Mouse (Mus musculus) lung, embryonic 14.5 days (tissue): ENCODE measurements around the gene Osbpl8. TPM values are rescaled to one million over a fixed set of nuclear protein-coding genes. Genes with fewer than 3 reads are reported as not detected.

Experiments used
- ATAC-seq: fragments of 200-750 bp; cut with Nextera tagmentation; 2 replicates; pipeline ENCODE4 v1.8.0; 2017; ENCODE audit warnings: mild to moderate bottlenecking, moderate TSS enrichment, moderate library complexity; ENCODE audit not compliant: insufficient read depth
- DNase-seq: peaks from one replicate; pipeline ENCODE4 v3.0.0-alpha.2; 2015
- H3K27ac ChIP-seq: fragments of 300-500 bp; sonication (generic); 2 replicates; pipeline ENCODE4 v1.5.1; 2014; ENCODE audit warnings: low read depth, mild to moderate bottlenecking, moderate library complexity
- H3K27me3 ChIP-seq: fragments of 300-500 bp; sonication (generic); 2 replicates; pipeline ENCODE4 v1.6.1; 2014; ENCODE audit warnings: low read length, control low read depth; ENCODE audit not compliant: insufficient read depth
- H3K36me3 ChIP-seq: fragments of 300-500 bp; sonication (generic); 2 replicates; pipeline ENCODE4 v1.6.1; 2014; ENCODE audit warnings: control low read depth; ENCODE audit not compliant: insufficient read depth
- H3K4me1 ChIP-seq: fragments of 300-500 bp; sonication (generic); 2 replicates; pipeline ENCODE4 v1.6.1; 2014; ENCODE audit warnings: antibody characterized with exemption, control low read depth; ENCODE audit not compliant: insufficient read depth
- H3K4me2 ChIP-seq: fragments of 300-500 bp; sonication (generic); 2 replicates; pipeline ENCODE4 v1.6.1; 2014; ENCODE audit warnings: mild to moderate bottlenecking
- H3K4me3 ChIP-seq: fragments of 300-500 bp; sonication (generic); 2 replicates; pipeline ENCODE4 v1.5.1; 2014; ENCODE audit warnings: low read depth, low read length
- H3K9ac ChIP-seq: fragments of 300-500 bp; sonication (generic); 2 replicates; pipeline ENCODE4 v1.6.1; 2014
- H3K9me3 ChIP-seq: fragments of 300-500 bp; sonication (generic); 2 replicates; pipeline ENCODE4 v1.6.1; 2016; ENCODE audit warnings: low read depth, low read length, control low read depth
- CTCF ChIP-seq: IDR thresholded peaks from 2 replicates; pipeline ENCODE4 v1.5.1; 2016; ENCODE audit warnings: antibody characterized with exemption, low read depth
- WGBS: fragments of 180-500 bp; shearing (Covaris S2); extraction: QIAGEN DNeasy Blood & Tissue Kit; methylation state at CpG from one replicate; pipeline ENCODE4 v1.1.7; 2014; 5-methylcytosine and 5-hydroxymethylcytosine counted together
- polyA plus RNA-seq: library from polyadenylated mRNA; unstranded; fragments of >200 nt; fragmentation: Nextera tagmentation; extraction: Ambion mirVana; gene quantifications from 2 replicates; pipeline ENCODE4 v1.2.1, GENCODE M21; 2014

Gene Osbpl8
- polyA plus RNA-seq, result 9.6 and 10.8 TPM in 2 replicates

DNA sequence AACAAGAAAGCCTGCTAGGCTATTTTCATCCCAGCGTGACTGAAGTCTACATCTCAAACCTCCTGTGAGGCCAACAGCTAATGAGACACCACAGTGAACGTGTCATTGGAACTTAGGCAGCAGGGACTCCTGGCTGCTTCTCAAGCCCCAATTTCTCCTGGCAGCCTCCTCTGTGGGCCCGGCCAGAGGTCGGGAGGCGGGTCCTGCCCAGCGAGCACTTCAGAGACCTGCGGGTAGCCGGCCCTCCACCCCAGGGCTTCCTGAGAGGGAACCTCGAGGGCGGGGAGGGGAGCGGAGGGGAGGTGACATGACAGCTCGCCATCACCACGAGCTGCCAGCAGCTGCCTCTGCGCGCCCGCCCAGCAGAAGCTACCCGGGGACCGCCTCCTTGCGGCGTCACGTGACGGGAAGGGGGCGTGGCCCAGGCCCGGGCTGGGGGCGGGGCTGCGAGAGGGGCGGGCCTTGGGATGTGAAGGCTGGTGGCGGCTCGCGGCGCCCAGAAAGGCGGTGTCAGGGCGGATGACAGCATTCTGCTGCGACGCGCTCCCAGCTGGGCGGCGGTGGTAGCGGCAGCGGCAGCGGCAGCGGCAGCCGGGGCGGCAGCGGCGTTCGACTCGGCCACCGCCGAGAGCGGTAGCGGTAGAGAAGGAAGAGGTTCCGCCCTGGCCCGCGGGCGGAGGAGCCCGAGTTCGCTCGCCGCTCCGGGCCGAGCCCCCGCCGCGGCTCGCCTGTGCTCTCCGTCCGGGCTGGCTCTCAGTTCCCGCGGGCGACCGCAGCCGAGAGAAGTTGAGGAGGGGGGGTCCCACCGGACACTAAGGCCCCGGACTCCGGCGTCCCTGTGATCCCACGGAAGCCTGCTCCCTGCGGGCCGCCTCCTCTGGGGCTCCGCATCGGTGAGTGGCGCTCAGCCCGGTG lies at the start of gene Osbpl8:
TSS of gene Osbpl8 (plus strand) at position 449 of the 915 bp plus-strand sequence.
- H3K36me3 ChIP-seq, result no peaks in the 10 kb centered on the region
- H3K9me3 ChIP-seq, result no peaks in the 10 kb centered on the region
- H3K27ac ChIP-seq, result peak within 1 kb of the TSS; percentile 94
- peak within 1 kb of the TSS; percentile 76 for H3K4me2 ChIP-seq
- TF ChIP-seq CTCF, result 0 out of 2 replicates have a peak, but pooled peaks have one; percentile 13
- WGBS, result under 1% methylated on average over 70 of the region's 84 CpGs
- H3K4me3 ChIP-seq, result peak within 1 kb of the TSS; percentile 89
- DNase-seq, result peak; percentile 96
- H3K9ac ChIP-seq, result peak within 1 kb of the TSS; percentile 89
- ATAC-seq, result peak; percentile 97
- no peaks in the 10 kb centered on the region for H3K27me3 ChIP-seq
- H3K4me1 ChIP-seq, result no peaks in the 10 kb centered on the region

DNA sequence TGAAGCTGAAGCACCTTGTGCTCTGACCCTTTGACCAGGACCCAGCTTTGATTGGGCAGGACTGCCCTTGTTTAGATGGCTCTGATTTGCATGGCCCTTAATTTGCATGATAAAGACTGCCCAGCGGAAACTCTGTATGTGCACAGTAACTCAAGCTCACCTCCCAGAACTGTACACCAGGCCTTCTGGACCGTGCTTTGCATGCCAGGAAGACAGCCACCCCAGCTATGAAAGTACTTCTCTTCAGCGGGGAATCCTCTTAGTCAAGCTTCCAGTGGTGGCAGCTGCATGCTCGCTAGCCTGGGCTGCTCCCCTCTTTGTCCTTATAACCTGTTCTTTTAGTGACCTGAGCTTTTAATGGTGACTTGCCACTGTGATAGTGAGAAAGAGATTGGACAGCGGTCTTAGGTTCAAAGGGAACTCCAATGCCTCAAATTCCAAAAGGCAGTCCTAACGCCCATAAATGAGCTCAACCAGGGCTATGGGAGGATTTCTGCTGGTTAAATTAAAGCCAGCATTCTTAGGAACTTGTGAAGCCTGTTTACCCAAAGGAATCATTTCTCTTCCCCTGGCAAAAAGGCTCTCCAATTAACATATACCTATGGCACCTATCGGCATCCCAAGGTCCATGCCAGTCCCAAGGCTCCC lies 47.2 kb upstream of the Osbpl8 start:
- no peak for DNase-seq
- Histone ChIP-seq H3K27ac (no peak overlapping the region), H3K4me2 (no peak overlapping the region), H3K4me3 (no peak overlapping the region), H3K4me1 (no peaks in the 10 kb centered on the region), H3K9me3 (no peaks in the 10 kb centered on the region), H3K9ac (no peak overlapping the region), H3K36me3 (no peaks in the 10 kb centered on the region), H3K27me3 (no peaks in the 10 kb centered on the region)
- 66% methylated on average over 7 of the region's 7 CpGs for WGBS
- no peak for TF ChIP-seq CTCF
- ATAC-seq, result no peak

DNA sequence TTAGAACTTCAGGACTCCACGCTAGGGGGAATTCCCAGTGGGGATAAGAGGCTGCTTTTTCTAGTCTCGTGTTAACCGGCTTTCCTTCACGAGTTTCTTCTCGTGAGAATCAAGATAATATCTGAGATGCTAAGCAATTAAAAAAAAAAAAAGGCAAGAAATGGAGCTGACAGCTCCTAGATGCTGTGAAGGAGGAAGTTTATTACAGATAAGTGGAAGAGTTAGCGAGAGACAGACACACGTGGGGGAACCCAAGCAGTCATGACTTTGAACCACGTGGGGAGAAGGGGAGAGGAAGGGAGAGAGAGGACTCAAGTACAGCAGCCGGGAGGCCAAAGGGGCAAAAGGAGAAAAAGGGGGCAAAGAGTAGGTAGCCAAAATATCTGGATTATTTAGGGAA lies 46.3 kb upstream of the Osbpl8 start:
- no peaks in the 10 kb centered on the region for H3K36me3 ChIP-seq
- no peak overlapping the region for H3K9ac ChIP-seq
- H3K4me1 ChIP-seq, result no peaks in the 10 kb centered on the region
- 71% methylated on average over 9 of the region's 9 CpGs for WGBS
- no peak overlapping the region for H3K4me3 ChIP-seq
- H3K9me3 ChIP-seq, result no peaks in the 10 kb centered on the region
- TF ChIP-seq CTCF, result no peak
- ATAC-seq (no peak), DNase-seq (no peak)
- H3K27me3 ChIP-seq, result no peaks in the 10 kb centered on the region
- no peak overlapping the region for H3K27ac ChIP-seq
- no peak overlapping the region for H3K4me2 ChIP-seq

DNA sequence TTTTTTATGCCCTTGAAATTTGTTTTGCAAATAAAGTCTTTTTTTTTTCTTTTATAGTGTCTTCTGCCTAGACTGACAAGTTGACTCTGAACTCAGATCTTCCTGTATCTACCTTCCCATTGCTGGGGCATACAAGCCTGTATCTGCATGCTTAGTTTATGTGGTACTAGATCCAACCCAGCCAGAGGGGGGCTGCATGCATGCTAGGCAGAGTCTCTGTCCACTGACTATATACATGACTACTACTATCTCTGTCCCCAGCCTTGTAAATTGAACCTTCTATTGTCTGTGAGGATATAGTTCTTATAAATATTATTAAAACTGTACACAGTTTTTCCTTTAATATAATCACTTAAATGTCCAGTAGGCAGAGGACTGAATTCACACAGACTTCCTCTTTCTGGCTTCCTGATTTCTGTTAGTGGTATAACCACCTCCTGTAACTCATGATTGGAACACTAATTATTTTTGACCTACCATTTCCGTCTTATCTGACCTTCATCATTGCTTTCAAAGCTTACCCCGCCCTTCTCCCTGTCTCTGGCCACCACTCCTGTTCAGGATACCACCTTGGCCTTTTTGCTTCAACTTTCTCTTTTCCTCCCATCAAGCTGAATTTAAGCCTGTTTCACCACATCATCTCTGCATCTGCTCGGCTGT lies 45.4 kb upstream of the Osbpl8 start:
- peak overlapping the region; percentile 11; the same call in 1 of the 2 replicates for H3K27ac ChIP-seq
- no peaks in the 10 kb centered on the region for H3K4me1 ChIP-seq
- no peak for TF ChIP-seq CTCF
- no peak overlapping the region for H3K4me2 ChIP-seq
- no peaks in the 10 kb centered on the region for H3K36me3 ChIP-seq
- no peak overlapping the region for H3K4me3 ChIP-seq
- H3K9ac ChIP-seq, result no peak overlapping the region
- ATAC-seq (no peak; the same call in 1 of the 2 replicates), DNase-seq (peak; percentile 33)
- H3K9me3 ChIP-seq, result no peaks in the 10 kb centered on the region
- no peaks in the 10 kb centered on the region for H3K27me3 ChIP-seq
- 57% methylated on average over 3 of the region's 3 CpGs for WGBS

- Histone ChIP-seq H3K36me3 (no peaks in the 10 kb centered on the region), H3K9me3 (no peaks in the 10 kb centered on the region), H3K4me1 (no peaks in the 10 kb centered on the region), H3K4me3 (no peak overlapping the region), H3K4me2 (no peak overlapping the region), H3K27me3 (no peaks in the 10 kb centered on the region), H3K9ac (no peak overlapping the region), H3K27ac (peak overlapping the region; percentile 11; the same call in 1 of the 2 replicates)
- ATAC-seq (no peak), DNase-seq (no peak)
- TF ChIP-seq CTCF, result no peak
These were observed 44.8 kb upstream of the Osbpl8 start for GRCm38 (mm10) chr10:111119756-111120155.

DNA sequence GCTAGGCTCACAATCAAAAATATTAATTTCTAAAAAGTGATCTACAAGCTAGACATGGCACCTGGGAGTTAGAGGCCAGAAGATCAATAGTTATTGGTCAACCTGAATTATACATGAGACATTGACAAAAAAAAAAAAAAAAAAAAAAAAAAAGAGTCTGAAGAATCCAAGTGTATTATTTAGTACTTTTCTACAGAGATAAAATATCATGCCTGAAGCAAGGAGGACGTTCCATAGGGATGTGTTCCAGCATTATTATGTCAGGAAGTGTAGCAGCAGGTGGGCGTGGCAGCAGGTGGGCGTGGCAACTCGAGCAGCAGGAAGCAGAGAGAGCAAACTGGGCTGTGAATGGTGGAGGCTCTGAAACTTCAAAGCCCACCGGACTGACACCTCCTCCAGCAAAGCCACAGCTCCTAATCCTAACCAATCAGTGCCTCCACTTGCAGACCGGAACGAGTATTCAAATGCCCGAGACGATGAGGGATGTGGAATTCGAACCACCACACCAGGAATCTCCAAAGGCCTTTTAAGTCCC lies 41.6 kb upstream of the Osbpl8 start:
- H3K9me3 ChIP-seq, result no peaks in the 10 kb centered on the region
- no peak for ATAC-seq
- no peak for TF ChIP-seq CTCF
- no peak overlapping the region for H3K27ac ChIP-seq
- no peak overlapping the region for H3K9ac ChIP-seq
- no peak overlapping the region for H3K4me2 ChIP-seq
- H3K4me3 ChIP-seq, result no peak overlapping the region
- no peak for DNase-seq
- no peaks in the 10 kb centered on the region for H3K27me3 ChIP-seq
- no peaks in the 10 kb centered on the region for H3K36me3 ChIP-seq
- no peaks in the 10 kb centered on the region for H3K4me1 ChIP-seq
- 62% methylated on average over 10 of the region's 10 CpGs for WGBS
